Mouse (Mus musculus): ENCODE measurements at regions not wholly inside any gene's neighbourhood (a gene's known extent, or its start where the extent isn't known, plus 50 kb on each side); places are given as distances from the start of the nearest gene placed in this dataset.

DNA sequence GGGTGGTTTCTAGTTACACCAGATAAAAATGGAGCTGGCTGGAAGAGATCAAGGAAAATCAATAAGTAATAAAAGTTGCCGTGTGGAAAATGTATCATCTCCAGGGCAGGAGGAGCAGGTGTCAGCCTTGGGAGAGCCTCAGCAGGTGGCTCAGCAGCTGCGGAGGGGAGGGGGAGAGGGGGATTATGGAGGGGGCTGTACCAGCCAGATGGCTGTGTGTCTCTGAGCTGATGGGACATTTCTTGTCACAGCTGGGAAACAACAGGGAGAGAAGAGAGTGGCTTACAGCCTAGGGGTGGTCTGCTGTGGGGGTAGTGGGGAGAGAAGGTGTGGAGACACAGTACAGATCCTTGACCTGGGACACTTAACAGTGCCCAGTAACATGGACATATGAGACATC lies 116.5 kb downstream of the Matn1 start:
- no peak for TF ChIP-seq CTCF (IDR thresholded peaks at IDR 0.05; ENCODE audit: low read depth, low read length)
- TF ChIP-seq POLR2A (IDR thresholded peaks at IDR 0.05; ENCODE audit: borderline replicate concordance, low read depth, low read length), result no peak

Measured in bone marrow macrophage, adult 2 months (primary cell).